Mouse (Mus musculus): Measurements from ENCODE around the gene Ints11.

Gene Ints11

GRCm38 (mm10) chr4:155869317-155870033 lies at the start of gene Ints11, which contains the start of gene Cptp:
Gene Ints11 (plus strand): TSS chr4:155869546.
Gene Cptp (minus strand): TSS chr4:155869440.
- in situ Hi-C loops (cut with MboI; ENCODE audit: low pct_unique_long_range_greater_than_20kb in 1 of 2, low sequenced_read_pairs in 2 of 2, unreplicated experiment in 1 of 2): no loop called here

DNA sequence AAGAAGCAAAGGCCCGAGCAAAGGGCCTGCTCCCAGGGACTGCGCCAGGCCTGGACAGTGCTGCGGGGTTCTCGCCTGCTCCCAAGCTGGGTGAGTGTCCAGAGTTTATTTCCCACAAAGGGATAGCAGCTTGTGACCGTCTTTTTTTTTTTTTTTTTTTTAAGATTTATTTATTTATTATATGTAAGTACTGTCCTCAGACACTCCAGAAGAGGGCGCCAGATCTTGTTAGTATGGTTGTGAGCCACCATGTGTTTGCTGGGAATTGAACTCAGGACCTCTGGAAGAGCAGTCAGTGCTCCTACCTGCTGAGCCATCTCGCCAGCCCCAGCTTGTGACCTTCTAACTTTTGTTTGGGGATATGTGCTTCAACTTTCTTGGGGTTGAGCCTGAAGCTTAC lies 48.3 kb upstream of the Ints11 start:
- in situ Hi-C loops (cut with MboI; ENCODE audit: low pct_unique_long_range_greater_than_20kb in 1 of 2, low sequenced_read_pairs in 2 of 2, unreplicated experiment in 1 of 2): no loop called here

DNA sequence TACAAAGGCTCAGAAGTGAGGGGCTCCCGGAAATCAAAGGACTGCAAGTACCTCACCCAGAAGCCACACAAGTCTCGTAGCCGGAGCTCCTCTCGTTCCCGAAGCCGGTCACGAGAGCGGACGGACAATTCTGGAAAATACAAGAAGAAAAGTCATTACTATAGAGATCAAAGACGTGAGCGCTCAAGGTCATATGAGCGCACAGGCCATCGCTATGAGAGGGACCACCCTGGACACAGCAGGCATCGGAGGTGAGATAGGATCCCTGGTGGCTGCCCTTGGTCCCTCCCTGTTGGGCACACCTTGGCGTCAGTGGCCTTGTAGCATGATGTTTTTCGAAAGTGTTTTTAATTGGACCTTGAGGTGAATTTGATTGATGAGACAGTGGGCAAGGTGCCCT lies 45.9 kb upstream of the Ints11 start:
- in situ Hi-C loops (cut with MboI; ENCODE audit: low pct_unique_long_range_greater_than_20kb in 1 of 2, low sequenced_read_pairs in 2 of 2, unreplicated experiment in 1 of 2): no loop called here

DNA sequence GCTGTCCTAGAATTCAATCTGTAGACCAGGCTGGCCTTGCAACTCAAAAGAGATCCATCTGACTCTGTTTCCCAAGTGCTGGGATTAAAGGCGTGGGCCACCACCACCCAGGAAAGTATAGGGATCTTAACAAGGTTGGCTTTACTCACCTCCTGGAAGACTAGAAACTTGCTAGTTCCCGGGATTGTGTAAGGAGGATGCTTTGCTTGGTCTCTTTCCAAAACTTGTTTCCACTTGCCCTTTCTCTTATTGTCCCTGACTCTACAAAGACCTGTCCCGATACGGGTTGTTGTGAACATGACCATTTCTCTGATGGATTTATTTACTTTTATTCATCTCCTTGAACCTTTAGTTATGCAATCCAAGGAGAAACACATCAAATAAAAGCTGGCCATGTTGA lies 39.5 kb upstream of the Ints11 start:
- in situ Hi-C loops (cut with MboI; ENCODE audit: low pct_unique_long_range_greater_than_20kb in 1 of 2, low sequenced_read_pairs in 2 of 2, unreplicated experiment in 1 of 2): no loop called here

DNA sequence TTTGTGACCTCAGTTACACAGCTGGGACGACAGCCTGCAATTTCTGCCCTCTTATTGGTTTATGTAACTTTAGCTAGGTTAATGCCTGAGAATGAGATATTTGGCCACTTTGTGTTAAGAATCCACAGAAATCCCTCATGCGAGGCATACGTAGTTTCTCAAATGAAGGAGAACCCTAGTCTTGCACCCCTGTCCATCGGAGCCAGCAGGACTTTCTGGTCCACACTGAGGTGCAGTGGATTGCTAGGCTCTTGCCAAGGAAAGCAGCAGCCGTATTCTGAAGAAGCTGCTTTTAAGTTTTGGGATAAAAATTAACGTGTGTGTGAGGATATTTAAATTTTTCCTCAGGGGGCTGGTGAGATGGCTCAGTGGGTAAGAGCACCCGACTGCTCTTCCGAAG lies 38.8 kb upstream of the Ints11 start:
- in situ Hi-C loops (cut with MboI; ENCODE audit: low pct_unique_long_range_greater_than_20kb in 1 of 2, low sequenced_read_pairs in 2 of 2, unreplicated experiment in 1 of 2): no loop called here

DNA sequence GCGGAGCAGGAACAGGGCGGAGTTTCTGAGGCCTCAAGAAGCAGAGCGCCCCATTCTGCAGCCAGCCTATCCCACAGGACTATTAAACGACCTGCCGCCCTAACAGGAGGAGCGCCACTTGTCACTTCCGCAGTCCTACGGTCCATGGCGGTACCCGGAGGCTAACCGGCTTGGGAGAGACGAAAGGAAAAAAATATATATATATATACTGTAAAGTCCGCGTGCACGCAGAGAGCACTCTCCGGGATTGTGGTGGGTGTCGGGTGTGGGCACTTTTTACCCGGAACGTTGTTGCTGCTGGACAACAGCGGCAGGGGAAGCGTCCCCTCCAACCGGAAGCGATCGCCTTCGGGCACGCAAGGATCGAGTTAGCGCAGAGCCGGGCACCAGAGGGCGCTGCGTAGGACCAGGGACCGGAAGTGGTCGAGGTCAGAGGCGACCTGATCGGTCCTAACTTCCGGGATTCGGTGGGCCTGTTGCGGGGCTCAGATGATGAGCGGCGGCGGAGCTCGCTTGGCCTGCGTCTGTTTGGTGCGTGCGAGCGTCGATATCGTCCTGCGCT lies 38.1 kb upstream of the Ints11 start, which contains the start of gene Aurkaip1:
Gene Aurkaip1, plus strand, starts transcription at position 68 of the 562 bp plus-strand sequence.
- in situ Hi-C loops (cut with MboI; ENCODE audit: low pct_unique_long_range_greater_than_20kb in 1 of 2, low sequenced_read_pairs in 2 of 2, unreplicated experiment in 1 of 2): no loop called here

GRCm38 (mm10) chr4:155831831-155832230 lies 37.5 kb upstream of the Ints11 start:
- in situ Hi-C loops (cut with MboI; ENCODE audit: low pct_unique_long_range_greater_than_20kb in 1 of 2, low sequenced_read_pairs in 2 of 2, unreplicated experiment in 1 of 2): no loop called here

DNA sequence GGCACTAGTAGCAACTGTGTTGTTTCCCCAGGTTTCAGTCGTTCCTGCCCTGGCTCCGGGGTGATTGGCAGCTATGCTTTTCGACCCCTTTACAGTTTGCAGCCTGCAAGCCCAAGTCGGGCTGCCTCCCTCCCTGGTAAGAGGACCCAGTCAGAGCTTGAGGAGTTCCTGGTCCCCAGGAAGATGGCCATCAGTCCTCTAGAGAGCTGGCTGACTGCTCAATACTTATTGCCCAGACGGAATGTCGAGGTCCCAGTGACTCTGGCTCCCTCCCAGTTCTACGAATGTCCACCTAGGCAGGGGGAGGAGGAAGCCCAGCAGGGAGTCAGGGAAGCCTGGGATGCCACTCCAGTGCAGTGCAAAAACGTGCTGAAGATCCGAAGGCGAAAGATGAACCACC lies 37.0 kb upstream of the Ints11 start:
- in situ Hi-C loops (cut with MboI; ENCODE audit: low pct_unique_long_range_greater_than_20kb in 1 of 2, low sequenced_read_pairs in 2 of 2, unreplicated experiment in 1 of 2): no loop called here

GRCm38 (mm10) chr4:155833234-155833633 lies 36.1 kb upstream of the Ints11 start:
- in situ Hi-C loops (cut with MboI; ENCODE audit: low pct_unique_long_range_greater_than_20kb in 1 of 2, low sequenced_read_pairs in 2 of 2, unreplicated experiment in 1 of 2): no loop called here

DNA sequence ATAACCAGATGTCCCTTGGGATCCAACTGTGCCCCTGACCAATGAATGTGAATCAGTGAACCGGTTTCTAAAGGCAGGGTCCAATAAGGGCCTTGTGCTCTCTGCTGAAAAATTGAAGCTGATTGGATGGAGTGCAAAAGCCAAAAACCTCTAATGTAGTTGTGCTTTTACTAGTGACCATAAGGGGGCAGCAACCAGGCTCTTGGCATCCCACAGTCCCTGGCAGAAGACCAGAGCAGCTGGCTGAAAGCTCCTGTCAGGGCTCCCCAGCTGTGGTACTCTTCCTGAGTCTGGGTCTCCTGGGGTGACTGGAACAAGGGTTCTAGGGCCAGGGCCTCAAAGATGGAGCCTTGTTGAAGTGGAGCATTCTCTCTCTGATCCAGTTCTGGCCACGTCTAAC lies 35.5 kb upstream of the Ints11 start:
- in situ Hi-C loops (cut with MboI; ENCODE audit: low pct_unique_long_range_greater_than_20kb in 1 of 2, low sequenced_read_pairs in 2 of 2, unreplicated experiment in 1 of 2): no loop called here

- in situ Hi-C loops (cut with MboI; ENCODE audit: low pct_unique_long_range_greater_than_20kb in 1 of 2, low sequenced_read_pairs in 2 of 2, unreplicated experiment in 1 of 2): no loop called here
Measured at GRCm38 (mm10) chr4:155837404-155838010, 31.8 kb upstream of the Ints11 start.

DNA sequence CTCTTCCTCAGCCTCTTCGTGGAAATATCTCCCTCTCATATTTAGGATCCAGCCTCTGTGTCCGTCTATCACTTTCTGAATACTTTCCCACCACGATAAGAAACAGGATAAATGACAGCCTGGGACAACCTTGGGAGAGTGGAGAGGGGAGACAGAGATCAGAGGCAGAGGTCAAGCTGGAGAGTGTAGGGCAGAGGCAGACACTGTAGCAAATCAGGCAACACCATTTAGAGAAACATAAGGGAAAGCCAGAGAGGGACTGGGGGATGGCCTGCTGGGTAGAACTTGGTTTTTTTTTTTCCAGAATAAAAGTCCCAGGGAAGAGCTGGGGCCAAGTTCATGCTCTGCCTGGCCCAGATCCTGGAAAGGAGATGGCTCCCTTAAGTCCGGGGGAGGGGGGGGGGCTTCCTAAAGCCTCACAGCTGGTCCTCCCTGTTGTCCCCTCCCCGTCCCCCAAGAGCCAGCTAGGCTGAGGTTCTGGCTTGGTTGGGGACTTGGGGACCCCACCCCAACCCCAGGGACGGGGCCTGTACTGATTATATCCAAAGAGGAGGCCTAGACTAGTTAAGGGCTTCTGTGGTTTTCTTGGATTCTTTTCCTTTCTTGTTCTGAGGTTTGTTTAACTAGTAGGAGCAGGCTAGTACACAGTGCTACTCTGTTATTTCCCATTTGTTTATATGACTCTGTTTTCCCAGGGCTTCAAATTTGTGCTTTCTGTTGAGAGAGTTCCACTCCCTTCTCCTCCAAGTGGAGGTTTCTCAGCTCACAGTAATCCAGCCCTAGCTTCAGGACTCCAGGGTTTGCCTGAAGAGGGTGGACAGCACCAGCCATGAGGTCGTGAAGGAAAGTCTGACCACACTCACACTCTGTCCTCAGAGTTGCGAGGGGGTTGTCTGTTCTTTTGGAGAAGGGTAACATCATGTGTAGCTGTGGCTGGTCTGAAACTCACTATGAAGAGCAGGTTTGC lies 30.9 kb upstream of the Ints11 start:
- in situ Hi-C loops (cut with MboI; ENCODE audit: low pct_unique_long_range_greater_than_20kb in 1 of 2, low sequenced_read_pairs in 2 of 2, unreplicated experiment in 1 of 2): no loop called here

GRCm38 (mm10) chr4:155839483-155839910 lies 29.8 kb upstream of the Ints11 start, which contains the start of gene Mxra8:
Gene Mxra8 (plus strand): TSS chr4:155839680.
- in situ Hi-C loops (cut with MboI; ENCODE audit: low pct_unique_long_range_greater_than_20kb in 1 of 2, low sequenced_read_pairs in 2 of 2, unreplicated experiment in 1 of 2): no loop called here

GRCm38 (mm10) chr4:155840076-155841002 lies 29.0 kb upstream of the Ints11 start:
- in situ Hi-C loops (cut with MboI; ENCODE audit: low pct_unique_long_range_greater_than_20kb in 1 of 2, low sequenced_read_pairs in 2 of 2, unreplicated experiment in 1 of 2): no loop called here

GRCm38 (mm10) chr4:155841003-155841454 lies 28.3 kb upstream of the Ints11 start:
- in situ Hi-C loops (cut with MboI; ENCODE audit: low pct_unique_long_range_greater_than_20kb in 1 of 2, low sequenced_read_pairs in 2 of 2, unreplicated experiment in 1 of 2): no loop called here

- in situ Hi-C loops (cut with MboI; ENCODE audit: low pct_unique_long_range_greater_than_20kb in 1 of 2, low sequenced_read_pairs in 2 of 2, unreplicated experiment in 1 of 2): no loop called here
Measured at GRCm38 (mm10) chr4:155841651-155842270, 27.6 kb upstream of the Ints11 start.

DNA sequence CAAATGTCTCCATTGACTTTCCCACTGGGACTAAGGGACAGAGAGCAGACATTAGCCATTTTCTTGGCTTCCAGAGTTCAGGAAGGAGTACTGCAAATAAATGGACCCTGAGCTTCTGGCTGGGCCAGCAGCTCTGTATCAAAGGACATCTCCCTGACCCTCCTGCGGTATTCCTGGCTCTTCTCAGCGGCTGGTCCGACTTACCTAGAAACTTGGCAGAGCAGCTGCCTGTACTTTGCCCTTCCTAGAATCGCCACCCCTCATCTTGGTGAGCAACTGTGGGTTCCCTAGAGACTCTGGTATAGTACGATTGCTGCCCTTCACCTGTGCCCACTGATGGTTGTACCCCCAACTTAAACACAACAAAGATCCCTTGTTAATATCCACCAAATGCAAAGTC lies 26.1 kb upstream of the Ints11 start:
- in situ Hi-C loops (cut with MboI; ENCODE audit: low pct_unique_long_range_greater_than_20kb in 1 of 2, low sequenced_read_pairs in 2 of 2, unreplicated experiment in 1 of 2): no loop called here
